Mouse (Mus musculus): ENCODE data around the gene Anp32a.

DNA sequence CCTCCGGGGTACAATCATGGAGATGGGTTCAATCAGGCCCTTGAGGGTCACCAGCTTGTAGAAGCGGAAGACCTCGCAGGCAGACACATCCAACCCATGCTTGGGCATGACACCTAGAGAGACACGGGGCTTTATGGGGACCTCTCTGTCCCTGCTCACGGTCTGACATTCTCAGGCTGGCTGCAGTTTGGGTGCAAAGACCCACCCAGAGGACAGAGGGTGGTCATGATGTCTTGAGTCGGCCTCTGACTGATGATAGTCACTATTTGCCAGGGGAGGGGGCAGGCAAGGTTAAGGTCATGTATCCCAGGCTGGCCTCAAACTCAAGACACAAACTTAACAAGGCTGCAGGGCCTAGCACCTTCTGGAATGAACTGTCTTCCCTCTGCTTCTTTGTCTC lies 85.4 kb downstream of the Anp32a start:
- TF ChIP-seq POLR2A (IDR thresholded peaks at IDR 0.05; ENCODE audit: insufficient read depth, low read depth, low read length) (no peak), CTCF (IDR thresholded peaks at IDR 0.05; ENCODE audit: insufficient read depth, low read depth, low read length) (no peak)

Measured in olfactory bulb, adult 2 months (tissue).